Mouse (Mus musculus) hindbrain, embryonic 12.5 days (tissue): ENCODE measurements around the gene Alg12. TPM values are rescaled to one million over a fixed set of nuclear protein-coding genes. Genes with fewer than 3 reads are reported as not detected.

ENCODE experiments used
- ATAC-seq: fragments of 200-750 bp; cut with Nextera tagmentation; 2 replicates; pipeline ENCODE4 v1.8.0; 2017; ENCODE audit warnings: moderate TSS enrichment; ENCODE audit not compliant: low FRiP score
- H3K27ac ChIP-seq: fragments of 300-500 bp; sonication (generic); 2 replicates; pipeline ENCODE4 v1.5.1; 2016; ENCODE audit warnings: mild to moderate bottlenecking
- H3K27me3 ChIP-seq: fragments of 300-500 bp; sonication (generic); 2 replicates; pipeline ENCODE4 v1.6.1; 2016; ENCODE audit warnings: mild to moderate bottlenecking
- H3K36me3 ChIP-seq: fragments of 300-500 bp; sonication (generic); 2 replicates; pipeline ENCODE4 v1.6.1; 2016; ENCODE audit warnings: mild to moderate bottlenecking
- H3K4me1 ChIP-seq: fragments of 300-500 bp; sonication (generic); 2 replicates; pipeline ENCODE4 v1.6.1; 2016
- H3K4me2 ChIP-seq: fragments of 300-500 bp; sonication (generic); replicated peaks from 2 replicates; pipeline ENCODE4 v1.6.1; 2016; ENCODE audit warnings: mild to moderate bottlenecking
- H3K4me3 ChIP-seq: fragments of 300-500 bp; sonication (generic); 2 replicates; pipeline ENCODE4 v1.5.1; 2016; ENCODE audit warnings: mild to moderate bottlenecking
- H3K9ac ChIP-seq: fragments of 300-500 bp; sonication (generic); 2 replicates; pipeline ENCODE4 v1.6.1; 2016; ENCODE audit warnings: mild to moderate bottlenecking, moderate library complexity
- H3K9me3 ChIP-seq: fragments of 300-500 bp; sonication (generic); replicated peaks from 2 replicates; pipeline ENCODE4 v1.6.1; 2016; ENCODE audit warnings: mild to moderate bottlenecking
- WGBS: fragments of 180-500 bp; shearing (Covaris S2); methylation state at CpG from one replicate; pipeline ENCODE4 v1.1.7; 2016; 5-methylcytosine and 5-hydroxymethylcytosine counted together
- polyA plus RNA-seq: library from polyadenylated mRNA; unstranded; fragments of >200 nt; fragmentation: Nextera tagmentation; extraction: Ambion mirVana; gene quantifications from 2 replicates; pipeline ENCODE4 v1.2.1, GENCODE M21; 2016

Alg12 gene
- polyA plus RNA-seq, 1 experiment from 2014 or later = 9.9 TPM

GRCm38 (mm10) chr15:88851507-88852149 lies 32.5 kb upstream of the Alg12 start:
- Histone ChIP-seq H3K27ac (no peak overlapping the region), H3K9me3 (no peaks in the 10 kb centered on the region), H3K9ac (peak overlapping the region; percentile 19; the same call in 1 of the 2 replicates), H3K4me3 (no peak overlapping the region), H3K4me2 (no peak overlapping the region), H3K36me3 (no peaks in the 10 kb centered on the region), H3K4me1 (peaks cover 34% of the 10 kb centered on the region), H3K27me3 (no peaks in the 10 kb centered on the region)
- 81% methylated on average over 10 of the region's 10 CpGs for WGBS
- no peak for ATAC-seq

GRCm38 (mm10) chr15:88851076-88851475 lies 32.0 kb upstream of the Alg12 start:
- no peaks in the 10 kb centered on the region for H3K36me3 ChIP-seq
- H3K4me3 ChIP-seq = no peak overlapping the region
- no peak overlapping the region for H3K9ac ChIP-seq
- no peaks in the 10 kb centered on the region for H3K27me3 ChIP-seq
- H3K4me2 ChIP-seq = no peak overlapping the region
- no peak for ATAC-seq
- no peak overlapping the region for H3K27ac ChIP-seq
- no peaks in the 10 kb centered on the region for H3K9me3 ChIP-seq
- WGBS = 59% methylated on average over 3 of the region's 3 CpGs
- H3K4me1 ChIP-seq = peaks cover 34% of the 10 kb centered on the region

- Histone ChIP-seq H3K4me1 (peaks cover 30% of the 10 kb centered on the region), H3K9ac (no peak overlapping the region), H3K36me3 (no peaks in the 10 kb centered on the region), H3K4me3 (no peak overlapping the region), H3K27me3 (no peaks in the 10 kb centered on the region), H3K9me3 (no peaks in the 10 kb centered on the region), H3K27ac (no peak overlapping the region), H3K4me2 (no peak overlapping the region)
- ATAC-seq = no peak
- 59% methylated on average over 10 of the region's 10 CpGs for WGBS
These were observed 31.2 kb upstream of the Alg12 start for GRCm38 (mm10) chr15:88850146-88850826.

- ATAC-seq = no peak
- 93% methylated on average over 2 of the region's 2 CpGs for WGBS
- no peaks in the 10 kb centered on the region for H3K9me3 ChIP-seq
- no peaks in the 10 kb centered on the region for H3K36me3 ChIP-seq
- H3K27me3 ChIP-seq = no peaks in the 10 kb centered on the region
- H3K9ac ChIP-seq = no peak overlapping the region
- no peak overlapping the region for H3K27ac ChIP-seq
- H3K4me3 ChIP-seq = no peak overlapping the region
- peaks cover 24% of the 10 kb centered on the region for H3K4me1 ChIP-seq
- no peak overlapping the region for H3K4me2 ChIP-seq
These were observed 30.5 kb upstream of the Alg12 start for GRCm38 (mm10) chr15:88849621-88850020.

- Histone ChIP-seq H3K27me3 (no peaks in the 10 kb centered on the region), H3K4me1 (peaks cover 17% of the 10 kb centered on the region), H3K4me2 (no peak overlapping the region), H3K36me3 (no peaks in the 10 kb centered on the region), H3K27ac (no peak overlapping the region), H3K9me3 (no peaks in the 10 kb centered on the region), H3K4me3 (no peak overlapping the region), H3K9ac (no peak overlapping the region)
- ATAC-seq = no peak
- WGBS = 94% methylated on average over 1 of the region's 1 CpGs
These were observed 29.5 kb upstream of the Alg12 start for GRCm38 (mm10) chr15:88848661-88849060.

- no peak for ATAC-seq
- H3K4me3 ChIP-seq = no peak overlapping the region
- no peak overlapping the region for H3K27ac ChIP-seq
- peaks cover under 1% of the 10 kb centered on the region for H3K4me1 ChIP-seq
- H3K27me3 ChIP-seq = no peaks in the 10 kb centered on the region
- 89% methylated on average over 7 of the region's 7 CpGs for WGBS
- no peaks in the 10 kb centered on the region for H3K9me3 ChIP-seq
- H3K9ac ChIP-seq = no peak overlapping the region
- no peak overlapping the region for H3K4me2 ChIP-seq
- no peaks in the 10 kb centered on the region for H3K36me3 ChIP-seq
These were observed 25.8 kb upstream of the Alg12 start for GRCm38 (mm10) chr15:88844966-88845365.

GRCm38 (mm10) chr15:88843486-88844097 lies 24.5 kb upstream of the Alg12 start:
- Histone ChIP-seq H3K4me3 (no peak overlapping the region), H3K27ac (no peak overlapping the region), H3K36me3 (no peaks in the 10 kb centered on the region), H3K9ac (no peak overlapping the region), H3K27me3 (no peaks in the 10 kb centered on the region; the same call in 1 of the 2 replicates), H3K9me3 (no peaks in the 10 kb centered on the region), H3K4me2 (no peak overlapping the region), H3K4me1 (peaks cover 14% of the 10 kb centered on the region)
- no peak for ATAC-seq
- WGBS = 44% methylated on average over 8 of the region's 8 CpGs

- Histone ChIP-seq H3K9me3 (no peaks in the 10 kb centered on the region), H3K9ac (no peak overlapping the region), H3K4me2 (no peak overlapping the region), H3K27ac (no peak overlapping the region), H3K4me1 (peaks cover 23% of the 10 kb centered on the region), H3K4me3 (no peak overlapping the region), H3K36me3 (no peaks in the 10 kb centered on the region), H3K27me3 (no peaks in the 10 kb centered on the region; the same call in 1 of the 2 replicates)
- no peak for ATAC-seq
- 80% methylated on average over 3 of the region's 3 CpGs for WGBS
These were observed 23.2 kb upstream of the Alg12 start for GRCm38 (mm10) chr15:88842300-88842673.

GRCm38 (mm10) chr15:88841580-88842299 lies 22.6 kb upstream of the Alg12 start:
- H3K4me2 ChIP-seq = no peak overlapping the region
- ATAC-seq = no peak
- H3K27ac ChIP-seq = no peak overlapping the region
- H3K4me3 ChIP-seq = no peak overlapping the region
- 87% methylated on average over 3 of the region's 3 CpGs for WGBS
- no peaks in the 10 kb centered on the region; the same call in 1 of the 2 replicates for H3K27me3 ChIP-seq
- no peaks in the 10 kb centered on the region for H3K36me3 ChIP-seq
- peaks cover 28% of the 10 kb centered on the region for H3K4me1 ChIP-seq
- H3K9me3 ChIP-seq = no peaks in the 10 kb centered on the region
- no peak overlapping the region for H3K9ac ChIP-seq

GRCm38 (mm10) chr15:88841160-88841559 lies 22.0 kb upstream of the Alg12 start:
- H3K27me3 ChIP-seq = no peaks in the 10 kb centered on the region; the same call in 1 of the 2 replicates
- no peak for ATAC-seq
- H3K4me3 ChIP-seq = no peak overlapping the region
- no peak overlapping the region for H3K9ac ChIP-seq
- peaks cover 31% of the 10 kb centered on the region for H3K4me1 ChIP-seq
- 92% methylated on average over 2 of the region's 2 CpGs for WGBS
- H3K4me2 ChIP-seq = no peak overlapping the region
- no peaks in the 10 kb centered on the region for H3K9me3 ChIP-seq
- H3K36me3 ChIP-seq = no peaks in the 10 kb centered on the region
- no peak overlapping the region for H3K27ac ChIP-seq

- Histone ChIP-seq H3K9ac (no peak overlapping the region), H3K27ac (peak overlapping the region; percentile 44; the same call in 1 of the 2 replicates), H3K36me3 (no peaks in the 10 kb centered on the region), H3K27me3 (no peaks in the 10 kb centered on the region; the same call in 1 of the 2 replicates), H3K4me3 (no peak overlapping the region), H3K4me1 (peaks cover 31% of the 10 kb centered on the region), H3K4me2 (no peak overlapping the region), H3K9me3 (no peaks in the 10 kb centered on the region)
- no peak for ATAC-seq
- WGBS = 61% methylated on average over 10 of the region's 10 CpGs
These were observed 21.0 kb upstream of the Alg12 start for GRCm38 (mm10) chr15:88840126-88840525.

GRCm38 (mm10) chr15:88839271-88839670 lies 20.2 kb upstream of the Alg12 start:
- H3K9ac ChIP-seq = no peak overlapping the region
- peak overlapping the region; percentile 44; the same call in 1 of the 2 replicates for H3K27ac ChIP-seq
- no peaks in the 10 kb centered on the region for H3K36me3 ChIP-seq
- no peak overlapping the region for H3K4me3 ChIP-seq
- 21% methylated on average over 9 of the region's 9 CpGs for WGBS
- no peaks in the 10 kb centered on the region for H3K9me3 ChIP-seq
- no peaks in the 10 kb centered on the region; the same call in 1 of the 2 replicates for H3K27me3 ChIP-seq
- 0 out of 2 replicates have a peak overlapping the region, but pooled peaks have one; percentile 19 for H3K4me2 ChIP-seq
- H3K4me1 ChIP-seq = peaks cover 31% of the 10 kb centered on the region
- ATAC-seq = peak; percentile 61
